Mouse (Mus musculus): Measurements from ENCODE around the gene Slc13a4. TPM values are rescaled to one million over a fixed set of nuclear protein-coding genes. Genes with fewer than 3 reads are reported as not detected.

The Slc13a4 gene
- polyA plus RNA-seq, 1 experiment from 2014 or later: 0.07 TPM

DNA sequence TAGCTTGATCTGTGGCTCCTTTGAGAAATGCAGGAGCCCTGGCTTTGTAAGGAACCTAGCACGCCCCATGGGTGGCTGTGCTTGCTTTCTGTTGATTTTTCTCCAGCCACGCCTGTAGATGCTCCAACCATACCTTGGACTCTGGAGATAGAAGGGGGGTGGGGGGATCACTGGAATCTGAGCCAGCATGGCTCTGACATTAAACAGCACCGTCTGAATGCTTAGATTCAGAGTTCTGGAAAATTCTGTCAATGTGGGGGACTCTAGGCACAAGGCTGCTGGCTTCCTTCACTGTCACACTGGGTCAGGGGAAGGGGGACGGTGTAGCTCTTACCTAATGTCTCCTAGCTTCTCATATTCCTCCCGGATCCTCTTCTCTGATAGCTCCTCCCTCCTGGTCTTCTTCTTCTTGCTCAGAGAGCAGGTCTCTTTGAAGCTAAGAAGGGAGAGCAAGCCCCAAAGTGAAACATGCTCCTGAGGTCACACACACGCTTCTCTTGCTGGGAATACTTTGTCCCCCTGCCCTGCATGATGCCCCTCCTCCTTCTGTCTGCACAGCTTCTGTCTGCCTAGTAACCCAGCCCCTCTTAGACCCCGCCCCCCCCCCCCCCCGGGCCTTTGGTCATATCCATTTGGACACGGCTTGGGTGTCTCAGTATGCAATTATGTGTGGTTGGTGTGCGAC lies 29.9 kb downstream of the Slc13a4 start:
- H3K4me2 ChIP-seq: no peak overlapping the region
- no peak overlapping the region for H3K9ac ChIP-seq
- H3K27ac ChIP-seq (replicated peaks): no peak overlapping the region
- H3K4me1 ChIP-seq (replicated peaks): peaks cover 2% of the 10 kb centered on the region; the same call in 1 of the 2 replicates
- no peaks in the 10 kb centered on the region for H3K9me3 ChIP-seq (replicated peaks)
- no peak overlapping the region for H3K4me3 ChIP-seq (replicated peaks)
- H3K27me3 ChIP-seq: peaks cover 10% of the 10 kb centered on the region; the same call in 1 of the 2 replicates
- no peak for ATAC-seq (ENCODE audit: insufficient read depth)
- H3K36me3 ChIP-seq (replicated peaks): no peaks in the 10 kb centered on the region
- WGBS (ENCODE audit: insufficient replicate concordance): 42% methylated on average over 10 of the region's 10 CpGs

GRCm38 (mm10) chr6:35273391-35274082 lies 34.4 kb downstream of the Slc13a4 start:
- no peak for ATAC-seq (ENCODE audit: insufficient read depth)
- Histone ChIP-seq H3K9me3 (replicated peaks) (no peaks in the 10 kb centered on the region), H3K36me3 (replicated peaks) (no peaks in the 10 kb centered on the region), H3K4me1 (replicated peaks) (peaks cover 11% of the 10 kb centered on the region), H3K4me3 (replicated peaks) (no peak overlapping the region), H3K9ac (no peak overlapping the region), H3K4me2 (no peak overlapping the region), H3K27ac (replicated peaks) (no peak overlapping the region), H3K27me3 (peaks cover 6% of the 10 kb centered on the region; the same call in 1 of the 2 replicates)
- WGBS (ENCODE audit: insufficient replicate concordance): 65% methylated on average over 11 of the region's 11 CpGs

DNA sequence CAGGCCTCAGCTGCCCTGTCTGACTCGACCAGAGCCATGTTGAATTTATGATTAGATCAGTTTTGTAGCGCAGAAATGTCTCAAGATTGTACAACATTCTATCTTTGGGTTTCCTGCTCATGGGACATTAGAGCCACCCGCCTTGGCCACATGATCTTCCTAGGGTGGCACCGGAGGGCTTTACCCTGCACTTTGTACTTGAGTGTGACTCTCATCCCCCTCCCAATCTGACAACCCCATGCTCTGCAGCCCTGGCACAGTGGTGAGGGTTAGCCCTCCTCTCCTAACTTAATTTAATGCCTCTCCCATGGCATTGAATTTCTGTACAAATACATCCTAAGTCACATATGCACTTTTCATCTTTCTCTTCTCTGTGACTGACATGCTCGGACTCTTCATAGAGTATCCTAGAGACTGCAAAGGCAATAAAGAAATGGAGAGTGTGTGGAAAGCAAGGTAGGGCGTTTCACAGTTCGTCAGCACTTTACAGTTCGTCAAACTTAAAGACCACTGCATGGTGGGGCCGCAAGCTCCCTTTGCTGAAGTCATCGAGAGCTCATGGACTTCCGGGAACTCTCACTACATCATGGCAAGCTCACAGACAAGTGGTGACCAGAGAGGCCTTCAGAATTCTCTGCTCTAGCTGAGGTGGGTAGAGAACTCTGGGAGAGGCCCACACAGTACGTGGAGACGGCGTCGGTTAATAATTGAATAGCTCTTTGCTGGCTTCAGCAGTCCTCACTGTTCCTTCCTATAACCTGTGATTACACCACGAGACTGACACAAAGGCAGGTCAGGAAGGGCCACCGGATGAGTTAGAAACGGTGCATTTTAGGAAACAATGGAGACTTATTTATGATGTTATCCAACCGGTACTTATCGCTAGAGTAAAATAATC lies 35.8 kb downstream of the Slc13a4 start:
- WGBS (ENCODE audit: insufficient replicate concordance): 75% methylated on average over 20 of the region's 20 CpGs
- H3K4me1 ChIP-seq (replicated peaks): peaks cover 11% of the 10 kb centered on the region
- H3K9ac ChIP-seq: no peak overlapping the region
- H3K4me2 ChIP-seq: no peak overlapping the region
- ATAC-seq (ENCODE audit: insufficient read depth): no peak
- no peaks in the 10 kb centered on the region for H3K36me3 ChIP-seq (replicated peaks)
- H3K9me3 ChIP-seq (replicated peaks): no peaks in the 10 kb centered on the region
- no peak overlapping the region for H3K27ac ChIP-seq (replicated peaks)
- H3K27me3 ChIP-seq: peaks cover 6% of the 10 kb centered on the region; the same call in 1 of the 2 replicates
- H3K4me3 ChIP-seq (replicated peaks): no peak overlapping the region

GRCm38 (mm10) chr6:35271094-35271855 lies 36.7 kb downstream of the Slc13a4 start:
- no peak overlapping the region for H3K4me3 ChIP-seq (replicated peaks)
- H3K9ac ChIP-seq: no peak overlapping the region
- no peak overlapping the region for H3K27ac ChIP-seq (replicated peaks)
- H3K36me3 ChIP-seq (replicated peaks): peaks cover under 1% of the 10 kb centered on the region; the same call in 1 of the 2 replicates
- peaks cover 4% of the 10 kb centered on the region; the same call in 1 of the 2 replicates for H3K27me3 ChIP-seq
- no peak for ATAC-seq (ENCODE audit: insufficient read depth)
- 81% methylated on average over 12 of the region's 12 CpGs for WGBS (ENCODE audit: insufficient replicate concordance)
- no peaks in the 10 kb centered on the region for H3K9me3 ChIP-seq (replicated peaks)
- peaks cover 11% of the 10 kb centered on the region for H3K4me1 ChIP-seq (replicated peaks)
- H3K4me2 ChIP-seq: no peak overlapping the region

DNA sequence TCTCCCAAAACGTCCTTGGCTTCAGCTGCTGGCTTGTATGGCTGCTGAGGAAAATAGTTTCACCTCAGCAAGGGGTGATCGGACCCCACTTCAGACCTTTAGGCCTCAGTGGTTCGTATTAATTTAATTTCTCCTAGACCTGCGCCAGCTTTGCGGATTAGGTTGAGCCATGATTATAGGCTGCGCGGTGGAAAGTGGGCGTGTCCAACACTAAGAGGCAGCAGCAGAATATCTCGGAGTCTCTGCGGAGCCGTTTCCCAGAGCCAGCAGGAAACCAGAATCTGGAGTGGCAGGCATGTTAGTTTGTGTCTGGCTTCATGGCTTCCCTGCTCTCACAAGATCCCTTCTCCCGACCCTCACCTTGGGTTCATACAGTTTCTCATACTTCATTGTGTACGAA lies 38.3 kb downstream of the Slc13a4 start:
- ATAC-seq (ENCODE audit: insufficient read depth): no peak
- 71% methylated on average over 13 of the region's 13 CpGs for WGBS (ENCODE audit: insufficient replicate concordance)
- no peak overlapping the region for H3K4me2 ChIP-seq

DNA sequence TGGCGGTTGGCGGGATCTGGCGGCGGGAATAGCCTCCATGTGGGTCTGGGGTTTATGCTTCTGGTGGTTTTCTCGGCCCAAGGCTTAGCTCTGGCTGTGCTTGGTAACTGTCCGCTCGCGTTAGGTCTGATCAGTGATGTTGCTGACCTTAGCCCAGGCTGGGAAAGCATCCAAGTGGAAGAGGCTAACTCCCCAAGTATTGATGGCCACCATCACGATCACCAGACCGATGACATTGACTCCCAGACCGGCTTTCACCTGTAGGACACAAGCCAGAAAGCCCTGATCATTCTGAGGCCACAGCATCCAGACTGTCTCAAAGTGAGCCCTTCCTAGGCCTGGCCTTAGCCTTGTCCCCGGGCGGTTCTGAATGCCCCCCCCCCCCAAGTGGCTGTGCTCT lies 39.2 kb downstream of the Slc13a4 start:
- WGBS (ENCODE audit: insufficient replicate concordance): 85% methylated on average over 13 of the region's 13 CpGs
- Histone ChIP-seq H3K9ac (no peak overlapping the region), H3K36me3 (replicated peaks) (peaks cover 25% of the 10 kb centered on the region), H3K4me2 (no peak overlapping the region), H3K27me3 (no peaks in the 10 kb centered on the region), H3K27ac (replicated peaks) (no peak overlapping the region), H3K4me1 (replicated peaks) (peaks cover 14% of the 10 kb centered on the region), H3K9me3 (replicated peaks) (no peaks in the 10 kb centered on the region), H3K4me3 (replicated peaks) (no peak overlapping the region)
- ATAC-seq (ENCODE audit: insufficient read depth): no peak

More for the DNA sequence above, 38.3 kb downstream of the Slc13a4 start:
- H3K9me3 ChIP-seq (replicated peaks): no peaks in the 10 kb centered on the region
- no peak overlapping the region for H3K9ac ChIP-seq
- H3K4me3 ChIP-seq (replicated peaks): no peak overlapping the region
- H3K27ac ChIP-seq (replicated peaks): no peak overlapping the region
- H3K36me3 ChIP-seq (replicated peaks): peaks cover 16% of the 10 kb centered on the region; the same call in 1 of the 2 replicates
- peaks cover 14% of the 10 kb centered on the region for H3K4me1 ChIP-seq (replicated peaks)
- no peaks in the 10 kb centered on the region for H3K27me3 ChIP-seq

GRCm38 (mm10) chr6:35265580-35266278 lies 42.2 kb downstream of the Slc13a4 start:
- Histone ChIP-seq H3K36me3 (replicated peaks) (peaks cover 55% of the 10 kb centered on the region), H3K4me3 (replicated peaks) (no peak overlapping the region), H3K27me3 (no peaks in the 10 kb centered on the region), H3K9me3 (replicated peaks) (no peaks in the 10 kb centered on the region), H3K27ac (replicated peaks) (no peak overlapping the region), H3K9ac (no peak overlapping the region), H3K4me1 (replicated peaks) (peaks cover 12% of the 10 kb centered on the region), H3K4me2 (no peak overlapping the region)
- ATAC-seq (ENCODE audit: insufficient read depth): no peak
- WGBS (ENCODE audit: insufficient replicate concordance): 77% methylated on average over 15 of the region's 15 CpGs

GRCm38 (mm10) chr6:35260531-35260930 lies 47.4 kb downstream of the Slc13a4 start:
- Histone ChIP-seq H3K9me3 (replicated peaks) (no peaks in the 10 kb centered on the region), H3K4me3 (replicated peaks) (no peak overlapping the region), H3K4me2 (no peak overlapping the region), H3K4me1 (replicated peaks) (peaks cover 48% of the 10 kb centered on the region), H3K27ac (replicated peaks) (no peak overlapping the region), H3K36me3 (replicated peaks) (peaks cover 67% of the 10 kb centered on the region), H3K27me3 (no peaks in the 10 kb centered on the region), H3K9ac (no peak overlapping the region)
- ATAC-seq (ENCODE audit: insufficient read depth): no peak
- WGBS (ENCODE audit: insufficient replicate concordance): 74% methylated on average over 7 of the region's 7 CpGs

DNA sequence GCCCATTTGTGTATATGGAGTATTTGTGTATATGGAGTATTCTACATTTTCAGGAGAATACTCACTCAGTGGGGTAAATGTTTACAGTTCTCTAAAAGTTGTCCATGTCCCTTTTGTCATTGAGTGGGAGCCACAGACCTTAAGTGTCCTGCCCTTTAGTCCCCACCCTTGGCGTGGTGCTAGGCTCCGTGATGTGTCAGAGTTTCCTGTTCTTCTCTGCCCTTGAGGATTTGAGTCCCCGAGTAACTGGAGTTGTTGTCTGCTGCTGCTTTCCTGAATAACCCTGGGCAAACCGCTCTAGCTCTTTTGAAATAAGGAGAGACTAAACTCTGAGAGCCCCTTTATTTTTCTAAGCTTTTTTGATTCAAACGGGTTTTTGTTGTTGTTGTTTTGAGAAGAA lies 48.4 kb downstream of the Slc13a4 start:
- H3K9ac ChIP-seq: no peak overlapping the region; the same call in 1 of the 2 replicates
- ATAC-seq (ENCODE audit: insufficient read depth): no peak
- no peaks in the 10 kb centered on the region for H3K9me3 ChIP-seq (replicated peaks)
- no peaks in the 10 kb centered on the region for H3K27me3 ChIP-seq
- peaks cover 58% of the 10 kb centered on the region for H3K36me3 ChIP-seq (replicated peaks)
- peaks cover 58% of the 10 kb centered on the region for H3K4me1 ChIP-seq (replicated peaks)
- 57% methylated on average over 5 of the region's 5 CpGs for WGBS (ENCODE audit: insufficient replicate concordance)
- H3K4me3 ChIP-seq (replicated peaks): no peak overlapping the region
- 0 out of 2 replicates have a peak overlapping the region, but pooled peaks have one; percentile 16 for H3K4me2 ChIP-seq
- no peak overlapping the region for H3K27ac ChIP-seq (replicated peaks)

- ATAC-seq (ENCODE audit: insufficient read depth): no peak
- WGBS (ENCODE audit: insufficient replicate concordance): 80% methylated on average over 2 of the region's 2 CpGs
- Histone ChIP-seq H3K4me3 (replicated peaks) (no peak overlapping the region), H3K4me2 (peak overlapping the region; percentile 16), H3K27ac (replicated peaks) (no peak overlapping the region), H3K9ac (no peak overlapping the region), H3K27me3 (no peaks in the 10 kb centered on the region), H3K36me3 (replicated peaks) (peaks cover 52% of the 10 kb centered on the region), H3K4me1 (replicated peaks) (peaks cover 64% of the 10 kb centered on the region), H3K9me3 (replicated peaks) (no peaks in the 10 kb centered on the region)
Measured at GRCm38 (mm10) chr6:35258922-35259321, 49.0 kb downstream of the Slc13a4 start.
